Mouse (Mus musculus): ENCODE measurements around the gene Vmn1r152.
"Not testable (repeated sequence)": the region's sequence is repeated elsewhere in the genome, so short reads cannot be mapped to it uniquely, and the experiment has no call there.

The Vmn1r152 gene

GRCm38 (mm10) chr7:22522667-22523066, at the start of gene Vmn1r152:
TSS of gene Vmn1r152 (plus strand) at chr7:22522967.
- not testable (repeated sequence) for DNase-seq (ENCODE audit: low spot score in 2 of 2)

DNA sequence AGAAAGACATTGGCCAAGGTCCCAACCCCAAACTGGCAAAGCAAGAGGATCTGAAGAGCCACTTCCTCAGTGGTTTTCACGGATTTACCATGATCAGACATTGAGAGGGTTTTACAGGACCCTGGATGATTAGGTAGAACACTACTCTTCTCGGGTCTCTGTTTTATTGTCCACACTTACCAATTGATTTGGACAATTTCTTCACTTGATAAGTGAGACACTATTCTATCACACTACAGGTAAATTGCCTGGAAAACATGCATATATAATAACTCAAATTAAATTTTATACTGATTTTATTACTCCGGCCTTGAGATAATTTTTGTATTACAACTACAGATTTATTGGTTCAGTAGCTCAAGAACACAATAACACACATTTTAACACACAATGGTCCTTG, 23.2 kb upstream of the Vmn1r152 start, which contains the start of gene Vmn1r151:
TSS of gene Vmn1r151 (minus strand) at position 101 of the 400 bp plus-strand sequence.
- not testable (repeated sequence) for DNase-seq (ENCODE audit: low spot score in 2 of 2)

DNA sequence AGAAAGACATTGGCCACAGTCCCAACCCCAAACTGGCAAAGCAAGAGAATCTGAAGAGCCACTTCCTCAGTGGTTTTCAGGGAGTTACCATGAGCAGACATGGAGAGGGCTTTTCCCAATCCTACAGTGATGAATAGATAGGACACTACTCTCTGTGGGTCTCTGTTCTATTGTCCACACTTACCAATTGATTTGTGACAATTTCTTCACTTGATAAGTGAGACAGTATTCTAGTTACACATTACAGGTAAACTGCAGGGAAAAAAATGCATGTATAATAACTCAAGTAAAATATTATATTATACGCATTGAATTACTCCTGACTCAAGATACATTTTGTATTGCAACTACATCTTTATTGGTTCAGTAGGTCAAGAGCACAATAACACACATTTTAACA, 12.0 kb downstream of the Vmn1r152 start, which contains the start of gene Gm8677:
TSS of gene Gm8677 (minus strand) at position 101 of the 400 bp plus-strand sequence.
- not testable (repeated sequence) for DNase-seq (ENCODE audit: low spot score in 2 of 2)

DNA sequence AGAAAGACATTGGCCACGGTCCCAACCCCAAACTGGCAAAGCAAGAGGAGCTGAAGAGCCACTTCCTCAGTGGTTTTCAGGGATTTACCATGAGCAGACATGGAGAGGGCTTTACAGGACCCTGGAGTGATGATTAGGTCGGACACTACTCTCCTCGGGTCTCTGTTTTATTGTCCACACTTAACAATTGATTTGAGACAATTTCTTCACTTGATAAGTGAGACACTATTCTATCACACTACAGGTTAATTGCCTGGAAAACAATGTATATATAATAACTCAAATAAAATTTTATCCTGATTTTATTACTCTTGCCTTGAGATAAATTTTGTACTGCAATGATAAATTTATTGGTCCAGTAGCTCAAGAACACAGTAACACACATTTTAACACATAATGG, 42.5 kb downstream of the Vmn1r152 start, which contains the start of gene Gm4201:
TSS of gene Gm4201 (minus strand) at position 101 of the 400 bp plus-strand sequence.
- not testable (repeated sequence) for DNase-seq (ENCODE audit: low spot score in 2 of 2)

All from left cerebral cortex, adult 9 months (tissue).